Mouse (Mus musculus): ENCODE data around the gene Gm853.
"Not testable (repeated sequence)": the region's sequence is repeated elsewhere in the genome, so short reads cannot be mapped to it uniquely, and the experiment has no call there.

The Gm853 gene

GRCm38 (mm10) chr4:130243621-130244020 is 21.4 kb upstream of the Gm853 start:
- not testable (repeated sequence) for H3K36me3 ChIP-seq (ENCODE audit: control insufficient read depth, insufficient read depth, low read length, poor library complexity, severe bottlenecking); H3K27me3 ChIP-seq (ENCODE audit: control insufficient read depth, insufficient read depth, low read length, poor library complexity, severe bottlenecking); DNase-seq (ENCODE audit: low read depth, low spot score)

- no peaks in the 10 kb centered on the region for H3K36me3 ChIP-seq (ENCODE audit: control insufficient read depth, insufficient read depth, low read length, poor library complexity, severe bottlenecking)
- no peak for DNase-seq (ENCODE audit: low read depth, low spot score)
- no peaks in the 10 kb centered on the region for H3K27me3 ChIP-seq (ENCODE audit: control insufficient read depth, insufficient read depth, low read length, poor library complexity, severe bottlenecking)
Observed at GRCm38 (mm10) chr4:130242956-130243355, 20.8 kb upstream of the Gm853 start.

- no peak for DNase-seq (ENCODE audit: low read depth, low spot score)
- Histone ChIP-seq H3K27me3 (ENCODE audit: control insufficient read depth, insufficient read depth, low read length, poor library complexity, severe bottlenecking) (no peaks in the 10 kb centered on the region), H3K36me3 (ENCODE audit: control insufficient read depth, insufficient read depth, low read length, poor library complexity, severe bottlenecking) (no peaks in the 10 kb centered on the region)
Observed at GRCm38 (mm10) chr4:130240695-130241094, 18.5 kb upstream of the Gm853 start.

DNA sequence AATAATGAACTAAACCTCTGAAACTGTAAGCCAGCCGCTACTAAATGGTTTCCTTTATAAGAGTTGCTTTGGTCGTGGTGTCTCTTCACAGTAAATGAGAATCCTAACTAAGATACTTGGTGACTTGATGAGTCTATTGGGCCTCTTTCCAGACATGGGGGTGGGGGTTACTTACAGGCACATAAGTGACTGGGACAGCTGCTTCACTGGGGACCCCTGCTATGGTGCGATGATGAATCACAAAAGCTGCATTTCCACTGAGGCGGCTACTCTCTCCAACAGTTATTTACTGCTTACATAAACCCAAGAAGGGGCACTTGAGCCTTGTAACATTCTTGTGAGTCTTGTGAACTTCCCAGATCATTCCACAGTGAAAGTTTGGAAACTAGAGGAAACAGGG is 15.4 kb upstream of the Gm853 start:
- H3K36me3 ChIP-seq (ENCODE audit: control insufficient read depth, insufficient read depth, low read length, poor library complexity, severe bottlenecking) = no peaks in the 10 kb centered on the region
- DNase-seq (ENCODE audit: low read depth, low spot score) = no peak
- no peaks in the 10 kb centered on the region for H3K27me3 ChIP-seq (ENCODE audit: control insufficient read depth, insufficient read depth, low read length, poor library complexity, severe bottlenecking)

- no peaks in the 10 kb centered on the region for H3K27me3 ChIP-seq (ENCODE audit: control insufficient read depth, insufficient read depth, low read length, poor library complexity, severe bottlenecking)
- no peak for DNase-seq (ENCODE audit: low read depth, low spot score)
- H3K36me3 ChIP-seq (ENCODE audit: control insufficient read depth, insufficient read depth, low read length, poor library complexity, severe bottlenecking) = no peaks in the 10 kb centered on the region
Observed at GRCm38 (mm10) chr4:130236361-130236760, 14.2 kb upstream of the Gm853 start.

DNA sequence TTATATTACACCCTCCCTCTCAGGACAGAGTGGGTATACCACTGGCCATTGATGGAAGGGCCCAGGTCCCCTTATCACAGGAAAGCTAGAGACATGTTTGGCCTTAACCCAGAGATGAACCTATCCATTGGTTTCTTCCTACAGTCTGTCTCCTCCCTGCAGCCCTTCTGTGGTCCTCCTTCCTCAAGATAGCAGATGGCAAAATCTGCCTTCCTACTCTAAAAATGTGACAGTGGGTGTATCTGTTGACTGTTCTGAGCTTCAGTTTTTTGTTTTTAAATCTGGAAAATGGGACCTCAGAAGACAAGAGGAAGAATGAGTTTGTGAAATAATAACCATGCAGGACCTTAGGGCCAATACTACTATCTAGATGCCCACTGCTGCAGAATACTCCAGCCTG is 1.9 kb upstream of the Gm853 start:
- no peaks in the 10 kb centered on the region for H3K27me3 ChIP-seq (ENCODE audit: control insufficient read depth, insufficient read depth, low read length, poor library complexity, severe bottlenecking)
- DNase-seq (ENCODE audit: low read depth, low spot score) = no peak

DNA sequence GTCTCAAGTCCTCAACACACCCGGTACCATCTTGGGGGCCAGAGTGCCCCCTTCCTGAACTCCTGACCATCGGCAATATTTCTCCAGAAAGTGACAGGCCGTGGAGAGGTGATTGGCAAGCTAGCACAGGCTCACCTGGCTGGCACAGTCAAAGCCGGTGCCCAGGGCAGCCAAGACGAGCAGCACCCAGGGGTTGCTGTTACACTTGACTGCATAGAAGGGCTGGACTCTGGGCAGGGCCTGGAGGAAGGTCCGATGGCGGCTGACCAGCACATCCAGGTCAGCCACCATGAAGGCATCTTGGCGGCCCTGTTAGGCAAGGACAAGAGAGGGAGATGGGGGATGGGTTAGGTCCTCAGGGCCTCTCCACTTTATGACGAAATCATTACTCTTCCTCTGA is 2.0 kb downstream of the Gm853 start:
- DNase-seq (ENCODE audit: low read depth, low spot score) = no peak
- Histone ChIP-seq H3K27me3 (ENCODE audit: control insufficient read depth, insufficient read depth, low read length, poor library complexity, severe bottlenecking) (no peaks in the 10 kb centered on the region), H3K36me3 (ENCODE audit: control insufficient read depth, insufficient read depth, low read length, poor library complexity, severe bottlenecking) (no peaks in the 10 kb centered on the region)

More for the DNA sequence above, 1.9 kb upstream of the Gm853 start:
- H3K36me3 ChIP-seq (ENCODE audit: control insufficient read depth, insufficient read depth, low read length, poor library complexity, severe bottlenecking) = no peaks in the 10 kb centered on the region

DNA sequence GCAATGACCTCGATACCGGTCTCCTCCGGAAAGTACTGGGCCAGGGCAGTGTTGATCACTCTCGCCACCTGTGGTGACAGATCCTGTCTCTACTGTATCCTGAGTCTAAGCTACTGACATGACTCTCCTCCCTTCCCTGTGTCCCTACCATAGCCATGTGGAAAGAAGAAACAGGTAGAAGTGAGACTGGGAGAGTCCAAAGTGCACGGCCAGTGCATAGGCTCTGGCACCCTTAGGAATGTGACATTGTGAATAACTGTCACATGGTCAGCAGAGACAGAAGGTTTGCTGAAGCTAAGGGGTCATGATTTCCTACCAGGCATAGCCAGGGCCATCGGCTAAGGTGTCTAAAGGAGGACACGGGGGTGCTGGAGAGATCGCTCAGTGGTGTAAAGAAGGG is 6.8 kb downstream of the Gm853 start:
- Histone ChIP-seq H3K36me3 (ENCODE audit: control insufficient read depth, insufficient read depth, low read length, poor library complexity, severe bottlenecking) (no peaks in the 10 kb centered on the region), H3K27me3 (ENCODE audit: control insufficient read depth, insufficient read depth, low read length, poor library complexity, severe bottlenecking) (no peaks in the 10 kb centered on the region)
- DNase-seq (ENCODE audit: low read depth, low spot score) = no peak

- H3K27me3 ChIP-seq (ENCODE audit: control insufficient read depth, insufficient read depth, low read length, poor library complexity, severe bottlenecking) = no peaks in the 10 kb centered on the region
- no peak for DNase-seq (ENCODE audit: low read depth, low spot score)
Observed at GRCm38 (mm10) chr4:130213857-130214256, 8.3 kb downstream of the Gm853 start.

GRCm38 (mm10) chr4:130213197-130213596 is 9.0 kb downstream of the Gm853 start:
- no peak for DNase-seq (ENCODE audit: low read depth, low spot score)
- H3K36me3 ChIP-seq (ENCODE audit: control insufficient read depth, insufficient read depth, low read length, poor library complexity, severe bottlenecking) = no peaks in the 10 kb centered on the region

More at GRCm38 (mm10) chr4:130213857-130214256, 8.3 kb downstream of the Gm853 start:
- no peaks in the 10 kb centered on the region for H3K36me3 ChIP-seq (ENCODE audit: control insufficient read depth, insufficient read depth, low read length, poor library complexity, severe bottlenecking)

DNA sequence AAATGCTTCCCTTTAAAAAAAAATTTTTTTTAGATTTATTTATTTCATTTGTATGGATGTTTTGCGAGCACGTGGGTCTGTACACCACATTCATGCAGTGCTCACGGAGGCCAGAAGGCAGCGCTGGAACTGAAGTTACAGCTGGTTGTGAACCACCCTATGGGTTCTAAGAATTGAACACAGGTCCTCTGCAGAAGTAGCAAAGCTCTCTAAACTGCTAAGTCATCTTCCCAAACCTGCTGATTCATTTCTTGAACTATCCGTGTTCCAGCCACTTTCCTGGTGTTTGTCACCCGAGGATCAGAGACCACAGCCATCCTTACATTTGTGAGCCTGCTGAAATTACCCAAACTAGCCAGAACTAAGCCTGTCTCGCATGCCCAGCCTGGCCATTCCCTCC is 9.8 kb downstream of the Gm853 start:
- Histone ChIP-seq H3K27me3 (ENCODE audit: control insufficient read depth, insufficient read depth, low read length, poor library complexity, severe bottlenecking) (no peaks in the 10 kb centered on the region), H3K36me3 (ENCODE audit: control insufficient read depth, insufficient read depth, low read length, poor library complexity, severe bottlenecking) (no peaks in the 10 kb centered on the region)
- DNase-seq (ENCODE audit: low read depth, low spot score) = no peak

More at GRCm38 (mm10) chr4:130213197-130213596, 9.0 kb downstream of the Gm853 start:
- H3K27me3 ChIP-seq (ENCODE audit: control insufficient read depth, insufficient read depth, low read length, poor library complexity, severe bottlenecking) = no peaks in the 10 kb centered on the region

- DNase-seq (ENCODE audit: low read depth, low spot score) = no peak
- H3K27me3 ChIP-seq (ENCODE audit: control insufficient read depth, insufficient read depth, low read length, poor library complexity, severe bottlenecking) = no peaks in the 10 kb centered on the region
- no peaks in the 10 kb centered on the region for H3K36me3 ChIP-seq (ENCODE audit: control insufficient read depth, insufficient read depth, low read length, poor library complexity, severe bottlenecking)
Observed at GRCm38 (mm10) chr4:130211870-130212269, 10.3 kb downstream of the Gm853 start.

DNA sequence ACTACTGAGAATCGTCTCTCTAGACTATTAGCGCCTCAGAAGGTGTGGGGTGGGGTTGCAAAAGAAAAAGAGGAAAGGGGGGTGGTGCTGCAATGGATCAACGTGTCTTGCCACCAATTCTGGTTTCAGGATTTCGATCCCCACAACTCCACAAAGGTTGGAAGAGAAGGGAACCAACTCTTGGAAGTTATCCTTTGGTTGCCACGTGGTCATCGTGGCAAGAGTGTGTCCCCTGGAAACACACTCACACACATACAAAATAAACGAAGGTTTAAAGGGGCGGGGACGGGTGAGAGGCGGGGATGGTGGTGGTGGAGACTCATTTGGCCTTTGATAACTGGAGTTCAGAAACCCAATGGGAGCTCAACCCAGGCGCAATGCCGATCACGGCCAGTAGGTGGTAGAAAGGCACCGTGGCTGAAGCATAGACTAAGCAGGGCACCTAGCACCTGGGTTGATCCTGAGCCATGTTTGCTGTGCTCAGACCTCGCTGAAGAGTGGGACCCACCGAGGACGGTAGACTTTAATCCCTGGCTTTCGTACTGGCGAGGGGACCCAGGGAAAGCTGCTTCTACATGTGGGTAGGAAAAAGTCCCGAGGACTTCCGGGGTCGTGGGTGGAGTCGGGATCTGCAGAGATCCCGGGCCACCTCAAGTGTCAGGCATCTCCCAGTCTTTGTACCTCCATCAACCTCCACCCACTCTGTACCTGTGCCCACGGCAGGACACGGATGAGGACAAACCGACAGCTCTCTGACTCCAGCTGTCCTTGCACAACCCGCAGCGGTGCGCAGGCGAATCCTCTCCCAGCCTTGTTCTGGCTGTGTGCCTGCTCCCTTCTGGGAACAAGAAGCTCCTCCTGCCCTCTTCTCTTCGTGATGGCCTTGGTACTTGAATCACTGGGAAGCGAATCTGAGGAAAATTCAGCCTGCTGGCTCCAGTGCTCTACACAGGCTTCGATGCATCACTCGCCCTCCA is 23.2 kb downstream of the Gm853 start:
- peak; percentile 67 for DNase-seq (ENCODE audit: low read depth, low spot score)
- Histone ChIP-seq H3K36me3 (ENCODE audit: control insufficient read depth, insufficient read depth, low read length, poor library complexity, severe bottlenecking) (no peaks in the 10 kb centered on the region), H3K27me3 (ENCODE audit: control insufficient read depth, insufficient read depth, low read length, poor library complexity, severe bottlenecking) (no peaks in the 10 kb centered on the region)

DNA sequence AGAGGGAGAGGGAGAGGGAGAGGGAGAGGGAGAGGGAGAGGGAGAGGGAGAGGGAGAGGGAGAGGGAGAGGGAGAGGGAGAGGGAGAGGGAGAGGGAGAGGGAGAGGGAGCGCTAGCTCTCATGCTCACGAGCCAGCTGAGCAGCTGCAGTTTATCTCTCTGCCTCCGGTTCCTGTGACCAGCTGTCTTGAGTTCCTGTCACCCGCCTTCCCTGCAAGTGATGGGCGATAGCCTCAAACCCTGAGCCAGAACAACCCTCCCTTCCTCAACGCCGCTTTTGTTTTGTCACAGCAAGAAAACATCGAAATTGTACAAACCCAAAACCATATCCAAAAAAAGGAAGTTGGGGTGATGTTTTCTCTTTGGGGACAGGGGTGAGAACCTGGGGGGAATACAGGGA is 25.7 kb downstream of the Gm853 start:
- H3K27me3 ChIP-seq (ENCODE audit: control insufficient read depth, insufficient read depth, low read length, poor library complexity, severe bottlenecking) = no peaks in the 10 kb centered on the region
- DNase-seq (ENCODE audit: low read depth, low spot score) = no peak
- no peaks in the 10 kb centered on the region for H3K36me3 ChIP-seq (ENCODE audit: control insufficient read depth, insufficient read depth, low read length, poor library complexity, severe bottlenecking)

GRCm38 (mm10) chr4:130195924-130196323 is 26.3 kb downstream of the Gm853 start:
- no peak for DNase-seq (ENCODE audit: low read depth, low spot score)
- Histone ChIP-seq H3K36me3 (ENCODE audit: control insufficient read depth, insufficient read depth, low read length, poor library complexity, severe bottlenecking) (no peaks in the 10 kb centered on the region), H3K27me3 (ENCODE audit: control insufficient read depth, insufficient read depth, low read length, poor library complexity, severe bottlenecking) (no peaks in the 10 kb centered on the region)
